Mouse (Mus musculus): Measurements from ENCODE around the gene 1700003F12Rik. TPM values are rescaled to one million over a fixed set of nuclear protein-coding genes. Genes with fewer than 3 reads are reported as not detected.

Gene 1700003F12Rik
- total RNA-seq, 4 experiments from 2014 or later, result 0.46 to 0.71 TPM; not detected in 2

- peak; percentile 64 for DNase-seq
Measured at GRCm38 (mm10) chr2:154549127-154549885, 2.4 kb downstream of the 1700003F12Rik start.

GRCm38 (mm10) chr2:154549886-154550189, 3.0 kb downstream of the 1700003F12Rik start:
- no peak for DNase-seq

- DNase-seq, result no peak
Measured at GRCm38 (mm10) chr2:154550937-154551336, 4.1 kb downstream of the 1700003F12Rik start.

- DNase-seq, result no peak
Measured at GRCm38 (mm10) chr2:154551476-154551875, 4.6 kb downstream of the 1700003F12Rik start, which contains the start of gene Actl10. Actl10 (plus strand) TSS chr2:154551776.

GRCm38 (mm10) chr2:154551927-154552326, 5.0 kb downstream of the 1700003F12Rik start:
- no peak for DNase-seq

- peak; percentile 65 for DNase-seq
Measured at GRCm38 (mm10) chr2:154552424-154552907, 5.6 kb downstream of the 1700003F12Rik start.

GRCm38 (mm10) chr2:154555235-154555634, 8.3 kb downstream of the 1700003F12Rik start:
- no peak for DNase-seq

GRCm38 (mm10) chr2:154557184-154557832, 10.4 kb downstream of the 1700003F12Rik start:
- DNase-seq, result no peak

- no peak for DNase-seq
Measured at GRCm38 (mm10) chr2:154558264-154559039, 11.6 kb downstream of the 1700003F12Rik start, which contains the start of gene Necab3. Necab3 (minus strand) TSS chr2:154558890.

GRCm38 (mm10) chr2:154563612-154564170, 16.8 kb downstream of the 1700003F12Rik start:
- DNase-seq, result no peak

GRCm38 (mm10) chr2:154565562-154565961, 18.7 kb downstream of the 1700003F12Rik start:
- no peak for DNase-seq

- no peak for DNase-seq
Measured at GRCm38 (mm10) chr2:154566641-154567040, 19.8 kb downstream of the 1700003F12Rik start.

GRCm38 (mm10) chr2:154567766-154568165, 20.9 kb downstream of the 1700003F12Rik start:
- no peak for DNase-seq

GRCm38 (mm10) chr2:154568329-154569070, 21.6 kb downstream of the 1700003F12Rik start:
- DNase-seq, result peak; percentile 23

- peak; percentile 50 for DNase-seq
Measured at GRCm38 (mm10) chr2:154569071-154569748, 22.3 kb downstream of the 1700003F12Rik start.

- peak; percentile 92 for DNase-seq
Measured at GRCm38 (mm10) chr2:154569836-154570286, 23.0 kb downstream of the 1700003F12Rik start, which contains the start of gene E2f1. E2f1 (minus strand) TSS chr2:154569892.

- DNase-seq, result no peak
Measured at GRCm38 (mm10) chr2:154570666-154571065, 23.8 kb downstream of the 1700003F12Rik start.

GRCm38 (mm10) chr2:154571266-154571665, 24.4 kb downstream of the 1700003F12Rik start:
- no peak for DNase-seq

- DNase-seq, result no peak
Measured at GRCm38 (mm10) chr2:154571976-154572375, 25.1 kb downstream of the 1700003F12Rik start.

- no peak for DNase-seq
Measured at GRCm38 (mm10) chr2:154572996-154573395, 26.1 kb downstream of the 1700003F12Rik start.

- DNase-seq, result no peak
Measured at GRCm38 (mm10) chr2:154574271-154574670, 27.4 kb downstream of the 1700003F12Rik start.
